Mouse (Mus musculus): Measurements from ENCODE around the gene App. TPM values are rescaled to one million over a fixed set of nuclear protein-coding genes. Genes with fewer than 3 reads are reported as not detected.

The App gene
- total RNA-seq, 2 experiments from 2014 or later = 241 to 243 TPM

DNA sequence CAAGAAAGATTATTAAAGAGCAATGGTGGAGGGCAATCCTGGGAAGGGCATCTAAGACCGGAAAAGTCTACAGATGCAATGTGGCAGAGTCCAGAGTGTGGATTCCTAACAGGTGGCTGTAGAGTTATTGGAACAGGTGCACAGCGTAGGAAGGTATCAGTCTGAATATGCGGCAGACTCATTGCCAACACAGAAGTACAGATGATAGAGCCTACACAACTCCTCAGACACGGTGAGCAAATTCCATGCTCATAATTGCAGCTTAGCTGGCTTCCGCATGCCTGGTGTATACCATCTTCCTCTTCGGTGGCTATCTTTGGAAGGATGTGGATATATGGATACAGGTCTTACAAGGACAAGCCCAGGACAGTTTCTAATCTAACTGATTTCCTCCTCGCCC is 204.5 kb downstream of the App start:
- DNase-seq = no peak

DNA sequence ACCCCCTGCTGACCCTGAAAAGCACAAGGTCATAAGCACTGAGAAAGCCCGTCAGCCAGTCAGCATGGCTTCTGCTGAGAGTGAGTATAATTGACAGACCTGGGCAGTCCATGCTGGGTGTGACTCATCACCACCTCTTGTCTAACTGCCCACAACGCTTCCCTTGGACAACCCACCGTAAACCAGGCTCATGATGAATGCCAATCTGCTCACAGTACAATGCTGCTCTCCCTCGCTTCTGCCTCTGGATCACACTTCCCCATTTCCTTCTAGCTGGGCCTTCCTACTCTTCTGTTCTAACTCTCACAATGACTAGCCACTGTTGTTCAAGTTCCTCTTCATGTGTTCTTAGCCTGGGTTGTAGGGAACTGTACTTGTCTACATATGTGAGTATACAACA is 206.6 kb downstream of the App start:
- DNase-seq = no peak

DNA sequence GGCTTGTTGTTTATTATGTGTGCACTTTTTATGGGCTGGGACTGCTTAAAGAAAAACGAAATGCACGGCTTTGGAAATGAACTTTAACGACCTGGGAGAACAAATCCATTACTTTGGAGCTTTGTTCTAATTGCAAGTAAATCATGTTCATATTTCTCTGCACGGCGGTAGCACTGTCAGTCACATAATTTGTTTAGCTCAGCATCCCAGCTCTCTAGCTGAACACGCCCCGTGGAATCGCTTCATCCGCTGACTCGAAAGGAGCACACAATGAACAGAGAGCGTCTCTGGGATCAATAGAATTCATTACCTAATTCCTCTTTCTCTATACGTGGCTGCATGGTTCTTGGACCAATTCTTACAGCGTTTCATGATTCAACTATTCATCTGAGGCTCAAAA is 207.5 kb downstream of the App start:
- DNase-seq = no peak

DNA sequence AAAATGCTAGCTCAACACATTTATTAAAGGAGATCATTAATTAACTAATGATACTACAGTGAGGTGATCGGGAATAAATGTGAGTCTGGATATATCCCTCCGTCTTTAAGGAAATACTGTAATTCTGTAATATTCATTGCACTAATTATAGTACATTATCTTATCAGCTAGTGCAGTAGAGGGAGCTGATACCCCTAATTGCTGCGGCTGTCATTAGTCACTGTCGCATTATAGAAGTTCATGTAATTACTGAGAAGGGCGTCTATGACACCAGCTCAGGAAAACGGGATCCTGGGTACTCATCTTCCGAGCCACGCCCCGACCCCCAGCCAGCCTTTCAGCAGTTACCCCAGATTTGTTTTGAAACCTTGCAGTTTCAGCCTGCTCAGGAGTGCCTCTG is 209.6 kb downstream of the App start:
- DNase-seq = no peak

DNA sequence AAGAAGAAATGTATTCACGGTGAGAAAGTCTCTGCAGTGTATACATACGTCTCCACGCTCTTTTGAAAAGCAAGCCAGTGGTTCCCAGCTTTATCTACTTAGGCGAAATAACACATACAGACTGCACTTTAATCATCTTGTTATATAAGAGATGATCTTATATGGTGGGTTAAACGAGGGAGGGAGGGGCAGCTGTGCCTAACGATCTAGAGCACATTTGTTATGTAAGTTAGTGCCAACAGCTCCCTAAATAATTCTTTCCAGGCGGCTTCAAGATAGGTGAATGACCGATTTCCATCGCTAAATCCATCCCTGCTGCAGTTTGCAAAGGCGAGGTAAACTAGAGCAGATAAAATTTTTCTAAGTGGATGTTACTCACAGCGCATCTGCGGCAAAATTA is 210.0 kb downstream of the App start:
- DNase-seq = no peak

DNA sequence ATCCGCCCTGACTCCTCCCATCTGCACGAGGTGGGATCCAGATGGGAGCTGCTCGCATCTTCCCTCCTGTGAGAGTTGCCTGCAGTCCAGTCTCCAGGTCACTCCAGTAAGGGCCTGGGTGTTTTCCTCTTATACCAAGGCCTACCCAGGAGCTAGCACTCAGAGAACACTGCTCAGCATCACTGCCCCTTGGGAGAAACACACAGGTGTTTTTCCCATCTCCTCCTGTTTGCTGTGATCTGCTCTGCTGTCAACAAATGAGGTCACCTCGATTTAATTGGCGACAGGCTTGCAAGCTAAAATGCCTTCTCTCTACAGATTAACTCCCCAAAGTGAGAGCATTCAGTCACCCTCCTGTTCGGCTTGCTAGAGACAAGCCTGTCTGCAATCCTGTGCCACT is 216.3 kb downstream of the App start:
- DNase-seq = no peak

DNA sequence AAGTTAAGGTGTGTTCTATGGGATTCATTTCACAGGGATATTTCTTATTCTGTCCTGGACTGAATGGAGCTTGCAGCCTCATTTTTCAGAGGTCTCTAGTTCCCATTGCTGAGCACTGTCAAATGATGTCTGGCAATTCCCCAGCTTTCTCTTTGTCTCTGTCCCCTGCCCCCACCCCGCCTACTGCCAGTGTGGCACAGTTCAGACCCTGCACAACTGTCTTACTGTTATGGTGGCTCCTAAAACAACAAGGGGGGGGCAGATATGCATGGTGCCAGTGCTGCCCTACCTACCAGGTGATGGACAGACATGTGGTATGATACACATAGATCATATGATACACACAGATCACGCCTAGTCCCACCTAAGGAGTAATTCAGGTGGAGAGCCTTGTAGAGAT is 216.9 kb downstream of the App start:
- DNase-seq = no peak

DNA sequence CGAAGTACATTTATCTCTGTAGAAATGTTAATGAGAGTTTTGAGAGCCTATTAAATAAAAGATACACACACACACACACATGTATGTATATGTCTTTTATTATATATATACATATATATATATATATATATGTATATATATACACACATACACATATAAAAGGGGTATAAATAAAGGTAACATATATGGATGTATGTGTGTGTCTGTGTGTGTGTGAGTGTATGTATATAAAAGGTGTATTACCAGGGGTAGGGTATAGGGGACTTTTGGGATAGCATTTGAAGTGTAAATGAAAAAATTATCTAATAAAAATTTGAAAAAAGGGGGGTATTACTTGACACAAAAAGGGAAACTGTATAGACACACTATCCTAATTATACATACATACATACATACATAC is 217.7 kb downstream of the App start:
- no peak for DNase-seq

DNA sequence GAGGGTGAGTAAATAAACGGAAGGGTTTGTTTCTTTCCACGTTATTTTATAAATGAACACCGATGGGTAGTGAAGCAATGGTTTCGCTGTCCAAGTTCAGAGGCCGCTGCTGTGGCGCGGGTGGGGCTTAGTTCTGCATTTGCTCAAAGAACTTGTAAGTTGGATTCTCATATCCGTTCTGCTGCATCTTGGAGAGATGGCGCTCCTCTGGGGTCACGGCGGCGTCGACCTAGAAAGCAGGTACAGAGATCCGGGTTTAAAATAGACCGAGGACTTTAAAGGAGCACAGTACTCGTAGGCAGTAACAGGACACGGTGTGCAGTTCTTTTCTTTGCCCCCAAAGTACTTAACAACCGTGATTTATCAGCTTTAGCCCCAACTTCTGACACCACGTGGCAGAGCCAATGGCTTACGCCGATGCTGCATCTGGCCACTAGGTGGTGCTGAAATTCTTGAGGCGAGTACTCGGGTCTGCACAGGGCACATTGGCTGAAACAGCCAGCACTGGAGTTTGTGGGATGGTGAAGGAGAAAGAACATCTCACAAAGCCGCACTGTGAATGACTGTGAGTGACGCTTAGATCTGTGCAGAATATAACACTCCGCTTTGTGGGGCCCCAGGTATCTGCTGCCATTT is 218.2 kb downstream of the App start:
- peak; percentile 92 for DNase-seq

DNA sequence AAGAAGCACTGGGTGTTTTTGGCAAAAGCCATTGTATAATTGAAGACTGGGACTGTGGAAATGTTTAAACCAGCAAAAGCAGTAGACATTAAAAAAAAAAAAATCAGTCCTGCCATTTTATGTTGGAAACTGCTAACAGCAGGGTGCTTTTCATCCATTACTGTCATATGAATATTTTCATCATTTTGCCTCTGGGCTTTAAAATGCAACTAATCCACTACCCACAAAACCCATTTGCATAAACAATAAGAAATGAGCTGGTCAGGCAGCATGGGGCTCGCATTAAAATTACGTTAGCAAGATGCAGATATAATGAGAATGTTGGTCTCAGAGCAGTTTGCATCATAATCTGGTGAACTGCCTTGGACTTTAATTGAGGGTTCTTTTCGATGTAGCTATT is 242.5 kb downstream of the App start:
- no peak for DNase-seq

DNA sequence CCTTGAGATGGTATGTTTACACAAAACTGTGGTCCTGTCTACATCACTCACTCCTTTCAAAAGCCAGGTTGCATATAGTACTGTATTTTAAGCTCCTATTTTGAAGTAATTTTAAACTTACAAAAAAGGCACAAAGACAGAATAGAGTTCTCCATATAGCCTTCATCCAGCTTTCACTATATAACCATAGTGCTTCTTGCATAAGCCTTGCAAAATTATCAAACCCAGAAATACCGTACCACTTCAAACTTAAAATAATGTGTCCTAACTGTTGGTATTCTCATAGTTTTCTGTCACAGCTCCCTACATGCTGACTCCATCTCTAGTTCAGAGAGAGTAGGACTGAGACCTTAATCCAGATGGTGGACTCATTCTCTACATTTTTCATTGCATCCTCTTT is 245.7 kb downstream of the App start:
- no peak for DNase-seq

DNA sequence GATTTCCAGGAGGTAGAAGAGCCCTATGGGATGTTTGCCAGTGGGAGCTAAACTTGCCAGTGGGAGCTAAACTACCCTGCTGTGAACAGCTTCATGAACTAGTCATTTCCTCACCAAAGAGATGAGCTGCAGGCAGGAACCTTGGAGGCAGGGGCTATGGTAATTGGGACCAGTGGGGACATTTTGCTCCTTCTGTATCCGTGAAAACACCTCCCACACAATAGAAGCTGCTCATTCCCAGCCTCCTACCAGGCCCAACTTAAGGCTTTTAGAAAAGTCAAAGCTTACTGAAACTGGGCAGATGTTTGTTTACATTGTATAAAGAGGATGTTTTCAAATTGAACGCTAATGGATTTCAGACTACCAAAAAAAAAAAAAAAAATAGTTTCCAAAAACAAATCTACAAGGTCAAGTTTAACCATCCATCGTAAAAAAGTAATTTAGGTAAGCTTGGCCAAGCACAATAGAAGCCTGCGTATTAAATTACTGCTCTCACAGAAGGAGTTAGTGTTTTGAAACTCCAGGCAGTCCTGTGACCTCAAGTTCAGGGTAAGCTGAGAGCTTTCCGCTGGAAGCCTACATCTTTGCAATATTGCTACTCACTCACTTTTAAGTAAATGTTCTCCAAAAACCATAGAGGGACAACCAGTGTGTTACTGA is 253.8 kb downstream of the App start:
- DNase-seq = no peak

DNA sequence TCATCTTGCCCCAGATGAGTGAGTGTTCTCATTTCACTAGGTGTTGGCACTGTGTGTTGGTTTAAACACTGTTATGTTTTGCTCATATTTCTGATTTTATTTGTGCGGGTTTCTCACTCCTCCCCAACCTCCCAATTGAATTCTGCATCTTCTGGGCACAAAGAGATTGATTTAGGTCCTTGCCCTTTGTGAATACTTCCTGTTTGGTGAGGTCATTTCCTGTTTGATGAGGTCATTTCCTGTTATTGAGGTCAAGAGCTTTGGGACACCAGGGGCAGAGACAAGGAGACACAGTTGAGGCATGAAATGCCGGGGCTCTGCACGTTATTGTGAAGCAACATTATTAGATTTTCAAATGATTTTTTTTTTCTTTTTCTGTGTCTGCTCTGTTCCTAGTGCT is 254.5 kb downstream of the App start:
- DNase-seq = no peak

DNA sequence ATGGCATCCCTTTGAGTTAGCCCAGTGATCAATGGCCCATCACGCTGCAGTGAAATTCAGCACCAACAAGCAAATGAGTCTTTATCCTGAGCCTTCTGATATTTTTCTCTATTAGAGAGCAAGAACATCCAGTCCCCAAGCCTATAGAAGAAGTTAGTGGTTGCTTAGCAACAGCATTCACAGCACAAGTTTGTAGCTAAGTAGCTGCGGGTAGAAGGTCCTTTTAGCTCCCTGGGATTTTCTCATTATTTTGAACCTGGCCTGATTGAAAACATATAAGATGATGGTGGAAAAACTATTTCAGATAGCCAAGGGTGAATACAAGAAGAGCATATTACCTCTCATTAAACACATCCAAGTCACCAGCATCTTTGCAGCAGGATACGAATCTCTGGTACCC is 256.8 kb downstream of the App start:
- no peak for DNase-seq

DNA sequence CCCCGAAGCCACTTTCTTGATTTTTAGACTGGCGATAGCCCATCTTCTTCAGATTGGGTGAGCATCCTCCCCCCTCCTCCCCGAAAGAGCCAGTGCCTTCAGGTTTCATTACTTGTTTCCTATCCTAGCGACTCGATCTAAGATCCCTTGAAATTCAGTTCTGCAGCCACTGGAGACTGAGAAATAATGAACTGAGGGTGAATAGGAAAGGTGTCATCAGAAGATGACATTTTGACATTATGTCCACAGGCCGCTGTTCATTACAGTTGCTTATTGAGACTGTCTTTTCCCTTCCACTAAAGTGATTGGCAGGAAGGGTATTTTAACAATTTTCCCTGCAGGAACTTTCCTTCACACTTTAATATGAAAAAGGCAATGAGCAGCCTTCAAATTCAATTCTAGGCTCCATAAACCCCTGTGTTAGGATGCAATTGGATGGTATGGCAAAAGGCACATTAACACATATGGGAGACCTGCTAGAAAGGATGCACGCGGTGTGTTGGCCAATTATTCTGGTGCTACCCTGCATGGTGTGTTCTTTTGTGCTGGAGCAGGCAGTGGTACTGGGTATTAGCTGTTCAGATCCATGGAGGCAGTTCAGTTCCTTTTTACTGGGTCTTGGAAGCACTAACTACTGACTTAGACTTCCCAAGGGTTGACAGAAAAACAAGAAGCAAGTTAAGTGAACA is 261.9 kb downstream of the App start:
- DNase-seq = no peak

DNA sequence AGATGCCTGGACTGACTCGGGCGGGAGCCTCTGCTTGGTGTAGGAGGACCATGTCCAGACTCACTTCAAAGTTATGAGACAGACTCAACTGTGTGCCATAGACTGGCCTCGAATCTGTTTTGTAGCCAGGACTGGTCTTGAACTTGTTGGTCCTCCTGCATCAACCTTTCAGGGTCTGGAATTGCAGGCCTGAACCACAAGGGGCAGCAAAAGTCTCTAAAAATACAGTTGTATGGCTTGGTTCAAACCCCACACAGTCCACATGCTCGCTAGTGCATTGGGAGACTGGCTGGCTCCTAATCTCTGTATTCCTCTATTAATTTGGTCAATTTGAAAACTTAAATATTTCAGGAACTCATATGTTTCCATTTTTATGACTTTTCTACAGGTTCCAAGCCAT is 270.6 kb downstream of the App start:
- no peak for DNase-seq

Measured in heart, postnatal 4 days (tissue).